Mouse (Mus musculus) liver, adult 2 months (tissue): ENCODE data around the gene Gclm.

Experiments
- CTCF ChIP-seq: fragments of 200-500 bp; IDR thresholded peaks from 2 replicates; pipeline ENCODE4 v1.5.1; 2011; ENCODE audit warnings: low read depth, low read length, control low read depth
- POLR2A ChIP-seq: fragments of 200-500 bp; IDR thresholded peaks from 2 replicates; pipeline ENCODE4 v1.6.1; 2011; ENCODE audit warnings: low read length, control low read depth; ENCODE audit not compliant: insufficient read depth; ENCODE audit errors: extremely low read depth

DNA sequence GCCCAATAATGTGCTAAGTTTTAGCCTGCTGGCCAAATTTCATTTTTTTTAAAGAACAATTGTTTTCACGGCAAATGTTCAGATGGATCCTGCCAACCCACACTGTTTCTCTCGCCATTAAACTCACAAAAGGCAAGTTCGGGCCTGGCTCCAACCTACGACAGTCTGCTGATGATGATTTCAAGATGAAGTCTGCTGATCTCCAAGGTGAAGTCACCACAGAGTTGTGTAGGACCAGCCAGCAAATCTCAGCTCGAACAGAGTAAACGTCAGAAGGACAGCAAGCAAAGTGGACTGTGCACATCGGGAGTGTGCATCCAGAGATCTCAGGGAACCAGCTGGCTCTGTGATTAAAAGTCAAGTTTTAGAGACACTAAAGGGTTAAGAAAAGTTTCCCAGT, 34.5 kb upstream of the Gclm start:
- TF ChIP-seq CTCF (no peak), POLR2A (no peak)
